Mouse (Mus musculus) lung, postnatal 0 days (tissue): ENCODE measurements around the gene Nme2.

Experiments used
- CTCF ChIP-seq: IDR thresholded peaks from 2 replicates; pipeline ENCODE4 v1.5.1; 2016; ENCODE audit warnings: antibody characterized with exemption, mild to moderate bottlenecking
- EP300 ChIP-seq: IDR thresholded peaks from 2 replicates; pipeline ENCODE4 v1.6.1; 2016; ENCODE audit warnings: antibody characterized with exemption, mild to moderate bottlenecking, control low read depth

DNA sequence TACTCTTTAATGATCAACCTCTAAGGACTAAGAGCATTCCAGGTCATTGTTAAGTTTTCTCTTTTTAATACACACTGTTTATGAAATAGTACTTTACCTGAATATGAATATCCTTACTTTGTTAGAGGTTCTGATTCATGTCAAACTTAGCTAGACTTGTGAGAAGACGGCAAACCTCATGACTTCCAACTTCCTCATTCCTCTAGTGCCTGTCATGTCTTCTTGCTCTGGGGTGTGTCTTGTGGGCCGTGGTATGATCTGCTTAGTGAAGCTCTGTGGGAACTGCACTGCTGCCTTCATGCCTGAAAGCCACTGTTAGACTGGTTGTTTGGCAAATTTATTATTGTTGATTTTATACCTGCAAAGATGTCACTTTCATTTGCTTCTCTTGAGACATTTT, 15.2 kb downstream of the Nme2 start:
- no peak for TF ChIP-seq CTCF
- no peak for TF ChIP-seq EP300
